Mouse (Mus musculus): ENCODE measurements around the gene Rnaseh2c.

Gene Rnaseh2c

GRCm38 (mm10) chr19:5575336-5575735 is 26.3 kb upstream of the Rnaseh2c start:
- no peak for DNase-seq

GRCm38 (mm10) chr19:5579971-5580370 is 21.7 kb upstream of the Rnaseh2c start:
- DNase-seq, result no peak

GRCm38 (mm10) chr19:5580776-5581175 is 20.9 kb upstream of the Rnaseh2c start:
- DNase-seq, result no peak

- DNase-seq, result no peak
Measured at GRCm38 (mm10) chr19:5581995-5582394, 19.7 kb upstream of the Rnaseh2c start.

- no peak for DNase-seq
Measured at GRCm38 (mm10) chr19:5589159-5589558, 12.5 kb upstream of the Rnaseh2c start.

- no peak for DNase-seq
Measured at GRCm38 (mm10) chr19:5591888-5592287, 9.8 kb upstream of the Rnaseh2c start.

- no peak for DNase-seq
Measured at GRCm38 (mm10) chr19:5599224-5599623, 2.4 kb upstream of the Rnaseh2c start.

- no peak for DNase-seq
Measured at GRCm38 (mm10) chr19:5603664-5604063, 2.0 kb downstream of the Rnaseh2c start.

- no peak for DNase-seq
Measured at GRCm38 (mm10) chr19:5605126-5605525, 3.5 kb downstream of the Rnaseh2c start.

- DNase-seq, result no peak
Measured at GRCm38 (mm10) chr19:5606196-5606595, 4.5 kb downstream of the Rnaseh2c start.

- no peak for DNase-seq
Measured at GRCm38 (mm10) chr19:5607705-5608410, 6.2 kb downstream of the Rnaseh2c start.

GRCm38 (mm10) chr19:5608707-5609106 is 7.0 kb downstream of the Rnaseh2c start:
- no peak for DNase-seq

GRCm38 (mm10) chr19:5609171-5609546 is 7.5 kb downstream of the Rnaseh2c start:
- DNase-seq, result no peak

- peak; percentile 96 for DNase-seq
Measured at GRCm38 (mm10) chr19:5609547-5610404, 8.1 kb downstream of the Rnaseh2c start, which contains the start of gene Kat5. Gene Kat5, minus strand, starts transcription at chr19:5610237.

- DNase-seq, result no peak
Measured at GRCm38 (mm10) chr19:5611973-5612372, 10.3 kb downstream of the Rnaseh2c start.

GRCm38 (mm10) chr19:5612762-5613411 is 11.2 kb downstream of the Rnaseh2c start:
- no peak for DNase-seq

- DNase-seq, result no peak
Measured at GRCm38 (mm10) chr19:5614953-5615352, 13.3 kb downstream of the Rnaseh2c start.

- DNase-seq, result no peak
Measured at GRCm38 (mm10) chr19:5620007-5620406, 18.3 kb downstream of the Rnaseh2c start.

GRCm38 (mm10) chr19:5621884-5622283 is 20.2 kb downstream of the Rnaseh2c start:
- no peak for DNase-seq

- no peak for DNase-seq
Measured at GRCm38 (mm10) chr19:5625311-5625710, 23.6 kb downstream of the Rnaseh2c start.

GRCm38 (mm10) chr19:5629907-5630306 is 28.2 kb downstream of the Rnaseh2c start:
- DNase-seq, result no peak

GRCm38 (mm10) chr19:5632120-5632519 is 30.4 kb downstream of the Rnaseh2c start:
- no peak for DNase-seq

GRCm38 (mm10) chr19:5636036-5636570 is 34.4 kb downstream of the Rnaseh2c start:
- no peak for DNase-seq
